Mouse (Mus musculus) C2C12 (cell line): Measurements from ENCODE around the gene Pabpn1.

Experiments
- CTCF ChIP-seq: IDR thresholded peaks from one replicate; pipeline ENCODE4 v1.5.1; 2011; ENCODE audit not compliant: control insufficient read depth, insufficient read depth, insufficient read length
- FOSL1 ChIP-seq: IDR thresholded peaks from one replicate; pipeline ENCODE4 v1.8.0; 2011; ENCODE audit warnings: mild to moderate bottlenecking, low read length; ENCODE audit not compliant: poor library complexity, insufficient read depth, severe bottlenecking
- MAX ChIP-seq: IDR thresholded peaks from one replicate; pipeline ENCODE4 v1.6.1; 2011; ENCODE audit warnings: mild to moderate bottlenecking, control low read depth
- MYOD1 ChIP-seq: IDR thresholded peaks from one replicate; pipeline ENCODE4 v1.6.1; 2011; ENCODE audit warnings: low read depth; ENCODE audit not compliant: control insufficient read depth, insufficient read length
- MYOG ChIP-seq: IDR thresholded peaks from one replicate; pipeline ENCODE4 v1.6.1; 2011; ENCODE audit not compliant: control insufficient read depth, insufficient read length; ENCODE audit errors: extremely low read depth
- USF1 ChIP-seq: IDR thresholded peaks from one replicate; pipeline ENCODE4 v1.6.1; 2011; ENCODE audit warnings: low read depth, mild to moderate bottlenecking, control low read depth, moderate library complexity

DNA sequence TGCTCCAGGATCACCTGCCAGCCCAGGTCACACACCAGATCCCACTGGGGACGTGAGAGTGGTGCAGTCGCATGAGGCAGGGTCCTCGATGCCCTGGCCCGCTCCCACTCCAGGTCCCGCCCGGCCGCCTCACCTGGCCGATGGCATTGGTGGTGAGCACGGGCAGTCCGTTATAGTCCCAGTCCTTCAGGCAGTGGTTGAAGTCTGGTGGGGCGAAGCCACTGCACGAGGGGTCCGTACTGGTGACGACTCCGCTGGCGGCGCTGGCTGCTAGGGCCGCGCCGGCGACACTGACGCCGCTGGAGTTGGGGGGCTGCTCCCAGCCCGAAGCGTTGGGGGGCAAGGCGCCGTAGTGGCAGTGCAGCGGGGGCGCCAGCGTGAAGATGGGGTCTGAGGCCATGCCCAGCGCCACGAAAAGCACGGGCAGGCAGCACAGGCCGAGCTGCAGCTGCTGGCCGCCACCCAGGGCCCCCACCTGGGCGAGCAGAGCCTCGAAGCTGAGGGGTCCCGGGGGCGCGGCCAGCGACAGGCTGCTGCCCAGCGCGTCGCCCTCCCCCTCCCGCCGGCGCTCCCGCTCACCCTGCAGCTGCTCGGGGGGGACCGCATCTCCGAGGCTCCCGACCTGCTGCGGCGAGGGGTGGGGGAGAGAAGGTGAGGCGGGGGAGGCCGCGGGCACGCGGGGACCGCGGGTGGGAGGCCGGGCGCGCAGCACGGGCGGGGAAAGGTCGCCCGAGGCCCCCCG is 20.0 kb downstream of the Pabpn1 start:
- no peak for TF ChIP-seq CTCF
- TF ChIP-seq MYOD1, result no peak
- TF ChIP-seq FOSL1, result no peak
- TF ChIP-seq USF1, result no peak
- TF ChIP-seq MAX, result no peak
- no peak for TF ChIP-seq MYOG
